Mouse (Mus musculus) liver, postnatal 0 days (tissue): ENCODE measurements at regions not wholly inside any gene's neighbourhood (a gene's known extent, or its start where the extent isn't known, plus 50 kb on each side); places are given as distances from the start of the nearest gene placed in this dataset.

Experiments
- CTCF ChIP-seq: sonication (generic); IDR thresholded peaks from 2 replicates; pipeline ENCODE4 v1.5.1; 2016; ENCODE audit warnings: antibody characterized with exemption, low read depth
- EP300 ChIP-seq: IDR thresholded peaks from 2 replicates; pipeline ENCODE4 v1.6.1; 2016; ENCODE audit warnings: antibody characterized with exemption, low read depth, mild to moderate bottlenecking

DNA sequence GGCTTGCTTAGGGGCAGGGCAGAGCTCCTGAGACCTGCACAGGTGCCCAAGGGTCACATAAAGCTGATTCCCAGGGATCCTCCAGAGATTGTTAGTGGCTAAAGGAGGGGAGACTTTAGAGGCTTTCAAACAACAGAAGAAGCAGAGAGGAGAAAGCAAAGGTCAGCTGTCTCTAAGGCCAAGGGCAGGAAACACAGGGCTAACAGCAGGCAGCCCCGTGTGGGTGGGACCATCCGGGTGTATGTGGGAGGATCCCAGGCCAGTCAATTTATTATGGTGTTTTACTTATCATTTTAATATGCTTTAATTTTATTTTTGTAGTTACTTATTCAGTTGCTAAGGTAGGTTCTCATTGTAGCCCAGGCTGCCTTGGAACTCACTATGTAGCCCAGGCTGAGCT, 317.1 kb downstream of the Matn1 start:
- TF ChIP-seq CTCF: no peak
- TF ChIP-seq EP300: no peak
